Mouse (Mus musculus): ENCODE data around the gene Elfn2.

The Elfn2 gene

DNA sequence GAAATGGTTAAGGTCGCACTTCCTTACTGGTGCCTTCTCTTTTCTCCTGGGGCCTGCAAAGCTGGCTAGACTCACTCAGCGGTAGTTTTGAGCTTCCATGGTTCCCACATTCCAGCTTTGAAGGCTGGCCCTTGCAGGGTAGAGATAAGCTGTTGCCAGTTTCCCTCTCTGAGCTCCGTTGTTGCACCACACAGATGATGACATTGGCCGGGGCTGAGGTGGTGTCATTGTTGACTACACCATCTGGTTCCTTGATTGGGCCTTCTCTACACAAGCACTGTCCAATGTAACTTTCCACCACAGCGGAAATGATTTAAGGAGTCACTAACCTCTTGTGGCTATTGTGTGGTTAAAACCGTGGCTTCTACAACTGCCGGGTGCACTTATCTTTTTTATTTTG lies 2.0 kb upstream of the Elfn2 start:
- DNase-seq (ENCODE audit: low spot score in 2 of 2), result peak; percentile 45 to 72

- peak; percentile 53 to 81 for DNase-seq (ENCODE audit: low spot score in 2 of 2)
Measured at GRCm38 (mm10) chr15:78720094-78720493, 1.5 kb upstream of the Elfn2 start.

GRCm38 (mm10) chr15:78719416-78719815 lies 845 bp upstream of the Elfn2 start:
- DNase-seq (ENCODE audit: low spot score in 2 of 2), result peak in 1 of 2 experiments; percentile 65

DNA sequence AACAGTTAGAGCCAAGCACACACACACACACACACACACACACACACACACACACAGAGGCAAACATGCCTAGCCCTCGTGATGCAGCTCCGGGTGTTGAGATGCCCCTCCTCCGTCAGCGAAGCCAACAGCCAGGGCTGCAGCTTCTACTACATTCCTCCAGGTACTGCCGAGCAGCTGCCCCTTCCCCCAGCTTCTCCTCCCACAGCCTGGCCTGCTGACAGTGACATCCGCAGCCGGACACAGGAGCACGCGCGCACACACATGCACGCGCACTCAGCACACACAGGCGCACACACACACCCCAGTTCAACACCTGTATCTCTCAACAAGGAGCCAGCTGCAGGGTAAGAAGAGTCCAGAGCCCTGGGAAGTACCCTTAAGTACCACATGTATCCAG lies 1.6 kb downstream of the Elfn2 start:
- DNase-seq (ENCODE audit: low spot score in 2 of 2), result no peak

DNA sequence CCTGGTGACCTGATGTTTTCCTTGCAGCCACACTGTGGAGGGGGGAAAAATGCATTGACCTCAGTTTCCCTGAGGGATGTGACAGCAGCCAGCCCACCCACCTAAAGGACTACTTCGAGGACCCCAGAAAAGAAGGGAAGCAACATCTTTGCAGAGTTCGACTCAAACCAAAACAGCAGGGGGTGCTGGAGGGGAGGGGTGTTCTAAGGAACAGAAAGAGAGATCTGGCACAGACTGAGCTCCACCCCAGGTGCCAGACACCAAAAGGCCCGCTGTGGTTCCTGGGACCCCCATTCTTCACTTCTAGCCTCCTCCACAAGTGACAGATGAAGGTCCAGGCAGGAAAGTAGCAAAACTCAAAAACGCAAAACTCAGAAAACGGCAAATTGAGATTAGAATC lies 2.7 kb downstream of the Elfn2 start:
- no peak for DNase-seq (ENCODE audit: low spot score in 2 of 2)

GRCm38 (mm10) chr15:78713751-78714150 lies 4.8 kb downstream of the Elfn2 start:
- no peak for DNase-seq (ENCODE audit: low spot score in 2 of 2)

DNA sequence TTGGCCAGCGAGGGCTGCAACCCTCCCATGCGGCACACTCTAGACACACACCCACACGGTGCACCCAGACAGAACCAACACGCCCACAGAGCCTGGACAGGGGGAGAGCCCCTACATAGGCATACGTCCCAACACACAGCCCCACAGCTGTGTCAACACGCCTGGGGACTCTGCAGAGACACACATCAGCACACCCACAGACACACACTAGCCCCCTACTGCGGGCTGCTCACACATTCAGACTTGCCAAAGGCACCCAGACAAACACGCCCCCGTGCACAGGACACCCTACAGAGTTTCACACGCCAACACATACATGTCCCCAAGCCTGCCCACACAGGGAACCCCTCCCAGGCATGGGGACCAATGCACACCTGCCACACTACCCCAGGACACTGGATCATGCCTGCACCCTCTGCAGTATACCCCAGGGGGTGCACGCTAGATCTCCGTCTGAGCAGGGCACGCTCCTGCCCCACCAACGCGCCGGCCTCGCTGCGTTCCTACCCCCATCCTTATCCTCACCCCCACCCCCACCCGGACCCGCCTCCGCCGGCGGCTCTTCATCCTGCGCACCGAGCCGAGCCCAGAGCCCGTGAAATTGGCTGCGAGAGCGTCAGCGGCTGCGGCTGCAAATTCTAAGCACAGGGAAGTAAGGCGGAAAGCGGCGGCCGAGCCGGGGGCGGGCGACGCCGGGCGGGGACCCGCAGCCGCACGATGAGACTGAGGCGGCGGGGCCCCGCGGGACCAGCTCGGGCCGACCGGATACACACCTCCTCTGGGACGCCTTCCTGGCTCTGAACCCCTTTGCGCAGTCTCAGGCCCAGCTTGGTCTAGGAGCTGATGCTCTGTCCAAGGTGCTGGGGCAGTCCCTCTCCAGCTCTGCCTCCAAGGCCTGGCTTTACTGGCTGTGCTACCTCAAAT lies 6.0 kb downstream of the Elfn2 start:
- peak; percentile 30 to 72 for DNase-seq (ENCODE audit: low spot score in 2 of 2)

DNA sequence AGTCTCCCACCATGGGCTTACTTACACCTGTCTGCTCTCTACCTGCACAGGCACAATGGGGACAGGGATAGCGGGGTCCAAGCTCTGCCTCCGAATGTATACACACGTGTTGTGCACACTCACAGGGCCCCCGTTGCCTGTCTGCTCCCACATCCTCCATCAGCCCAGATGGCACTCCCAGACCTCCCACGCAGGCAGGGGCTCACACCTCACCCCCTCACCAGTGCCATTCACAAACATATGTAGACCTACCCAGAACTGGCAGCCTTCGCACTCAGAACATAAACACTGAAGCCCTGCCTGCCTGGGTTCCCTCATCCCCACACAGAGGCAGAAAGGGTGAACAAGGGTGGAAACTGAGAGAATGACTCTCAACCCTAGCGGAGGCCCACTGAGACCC lies 6.6 kb downstream of the Elfn2 start:
- no peak for DNase-seq (ENCODE audit: low spot score in 2 of 2)

- no peak for DNase-seq (ENCODE audit: low spot score in 2 of 2)
Measured at GRCm38 (mm10) chr15:78710634-78711033, 7.9 kb downstream of the Elfn2 start.

GRCm38 (mm10) chr15:78709767-78710166 lies 8.8 kb downstream of the Elfn2 start:
- DNase-seq (ENCODE audit: low spot score in 2 of 2), result no peak

GRCm38 (mm10) chr15:78706630-78707029 lies 11.9 kb downstream of the Elfn2 start:
- no peak for DNase-seq (ENCODE audit: low spot score in 2 of 2)

DNA sequence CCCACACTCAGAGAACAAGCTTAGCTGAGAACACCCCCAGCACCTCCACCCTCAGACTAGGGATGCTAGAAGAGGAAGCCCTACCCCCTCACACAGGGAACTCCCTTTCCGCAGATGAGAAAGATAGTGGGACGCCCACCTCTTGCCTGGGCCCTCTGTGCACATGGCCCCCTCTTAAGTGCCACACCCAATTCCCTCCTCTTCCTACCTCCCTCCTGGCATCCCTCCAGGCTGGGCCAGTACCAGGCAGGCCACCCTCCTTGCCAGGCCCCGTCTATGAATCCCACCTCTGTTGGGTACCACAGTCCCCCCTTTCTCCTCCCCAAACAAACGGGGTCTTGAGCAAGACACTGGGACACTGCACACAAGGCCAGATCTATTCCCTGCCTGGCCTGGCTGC lies 13.7 kb downstream of the Elfn2 start:
- no peak for DNase-seq (ENCODE audit: low spot score in 2 of 2)

DNA sequence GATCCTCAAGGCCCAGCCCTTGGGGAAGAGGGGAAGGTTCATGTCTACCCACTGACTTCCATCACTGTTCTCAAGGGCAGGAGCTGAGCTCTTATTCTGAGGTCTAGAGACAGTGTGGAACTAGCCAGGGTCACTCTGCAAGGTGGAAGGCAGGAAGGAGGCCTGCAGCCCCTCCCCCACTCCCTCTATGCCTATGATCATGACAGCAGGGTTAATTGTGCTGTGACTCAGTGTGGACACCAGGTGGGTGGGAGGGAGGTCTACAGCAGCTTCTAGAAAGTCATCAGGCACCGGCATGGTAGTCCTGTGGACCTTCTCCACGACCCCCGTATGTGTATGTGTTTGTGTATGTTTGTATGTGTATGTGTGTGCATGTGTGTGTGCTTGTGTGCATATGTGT lies 14.6 kb downstream of the Elfn2 start:
- no peak for DNase-seq (ENCODE audit: low spot score in 2 of 2)

- DNase-seq (ENCODE audit: low spot score in 2 of 2), result no peak
Measured at GRCm38 (mm10) chr15:78700420-78700819, 18.2 kb downstream of the Elfn2 start.

- DNase-seq (ENCODE audit: low spot score in 2 of 2), result no peak
Measured at GRCm38 (mm10) chr15:78699513-78699912, 19.1 kb downstream of the Elfn2 start.

- no peak for DNase-seq (ENCODE audit: low spot score in 2 of 2)
Measured at GRCm38 (mm10) chr15:78698491-78699135, 20.0 kb downstream of the Elfn2 start.

- no peak for DNase-seq (ENCODE audit: low spot score in 2 of 2)
Measured at GRCm38 (mm10) chr15:78698084-78698483, 20.5 kb downstream of the Elfn2 start.

- DNase-seq (ENCODE audit: low spot score in 2 of 2), result no peak
Measured at GRCm38 (mm10) chr15:78695745-78696144, 22.8 kb downstream of the Elfn2 start.

- DNase-seq (ENCODE audit: low spot score in 2 of 2), result no peak
Measured at GRCm38 (mm10) chr15:78692505-78692904, 26.1 kb downstream of the Elfn2 start.

- no peak for DNase-seq (ENCODE audit: low spot score in 2 of 2)
Measured at GRCm38 (mm10) chr15:78690716-78691115, 27.9 kb downstream of the Elfn2 start.

DNA sequence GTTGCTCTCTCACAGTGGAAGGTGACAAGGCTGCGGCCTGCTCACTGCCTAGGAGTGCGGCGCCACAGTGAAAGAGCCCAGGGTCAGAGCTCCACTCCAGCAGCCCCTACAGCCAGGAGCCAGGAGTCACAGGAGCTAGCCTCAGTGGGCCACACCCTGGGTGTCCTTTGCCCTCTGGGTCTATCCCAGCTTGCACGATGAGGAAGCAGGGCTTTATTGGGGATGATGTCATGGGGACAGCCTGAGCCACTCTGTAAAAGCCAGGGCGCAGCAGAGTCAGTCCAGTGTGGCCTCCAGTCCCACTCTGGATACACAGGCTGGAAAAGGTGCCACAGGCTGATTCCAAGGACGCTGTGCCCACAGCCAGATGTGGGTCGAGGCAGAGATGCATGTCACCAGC lies 31.7 kb downstream of the Elfn2 start:
- no peak for DNase-seq (ENCODE audit: low spot score in 2 of 2)

DNA sequence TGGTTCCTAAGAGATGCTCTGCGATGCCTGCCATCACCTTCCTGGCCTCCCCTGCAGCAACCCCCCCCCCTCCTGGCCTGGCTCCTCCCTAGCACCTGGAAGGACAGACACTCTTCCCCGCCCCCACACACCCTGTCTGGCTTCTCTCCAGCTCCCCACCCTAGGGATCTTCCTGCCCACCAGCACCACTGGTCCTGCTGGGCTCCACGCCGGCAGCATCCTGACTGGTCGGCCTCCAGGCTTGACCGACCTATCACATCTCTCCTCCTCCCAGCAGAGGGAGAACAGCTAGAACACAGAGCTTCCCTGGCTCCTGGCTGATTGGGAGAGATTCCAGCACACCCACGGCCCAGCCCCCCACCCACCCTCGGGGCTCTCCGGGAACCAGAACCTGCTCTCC lies 34.5 kb downstream of the Elfn2 start:
- DNase-seq (ENCODE audit: low spot score in 2 of 2), result no peak

DNA sequence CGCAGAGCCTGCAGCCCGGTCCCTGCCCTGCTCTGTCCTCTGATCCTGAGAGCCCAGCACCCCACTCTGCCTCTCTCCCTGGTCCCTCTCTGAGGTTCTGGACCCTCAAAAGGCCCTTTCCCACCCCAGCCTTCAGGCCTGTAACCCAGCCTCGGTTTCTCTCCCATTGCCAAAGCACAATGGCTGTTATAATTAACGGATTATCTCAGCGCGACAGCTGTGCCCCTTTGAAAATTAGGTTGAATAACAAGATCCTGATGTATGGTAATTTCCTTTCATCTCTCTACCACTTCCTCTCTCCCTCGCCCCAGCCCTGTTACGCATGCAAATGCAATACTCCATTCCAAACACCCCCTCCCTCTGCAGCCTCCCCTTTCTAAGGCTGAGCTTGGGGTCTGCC lies 35.1 kb downstream of the Elfn2 start:
- no peak for DNase-seq (ENCODE audit: low spot score in 2 of 2)
